Mouse (Mus musculus) kidney, adult 8-10 months (tissue): ENCODE data around the gene Gm42906.
A peak's percentile ranks its signal among the peaks of the same experiment; 100 is the strongest.

Experiments
- DNase-seq, 2 experiments: peaks; one replicate each; pipeline ENCODE4 v3.0.0; 2022

Gene Gm42906

DNA sequence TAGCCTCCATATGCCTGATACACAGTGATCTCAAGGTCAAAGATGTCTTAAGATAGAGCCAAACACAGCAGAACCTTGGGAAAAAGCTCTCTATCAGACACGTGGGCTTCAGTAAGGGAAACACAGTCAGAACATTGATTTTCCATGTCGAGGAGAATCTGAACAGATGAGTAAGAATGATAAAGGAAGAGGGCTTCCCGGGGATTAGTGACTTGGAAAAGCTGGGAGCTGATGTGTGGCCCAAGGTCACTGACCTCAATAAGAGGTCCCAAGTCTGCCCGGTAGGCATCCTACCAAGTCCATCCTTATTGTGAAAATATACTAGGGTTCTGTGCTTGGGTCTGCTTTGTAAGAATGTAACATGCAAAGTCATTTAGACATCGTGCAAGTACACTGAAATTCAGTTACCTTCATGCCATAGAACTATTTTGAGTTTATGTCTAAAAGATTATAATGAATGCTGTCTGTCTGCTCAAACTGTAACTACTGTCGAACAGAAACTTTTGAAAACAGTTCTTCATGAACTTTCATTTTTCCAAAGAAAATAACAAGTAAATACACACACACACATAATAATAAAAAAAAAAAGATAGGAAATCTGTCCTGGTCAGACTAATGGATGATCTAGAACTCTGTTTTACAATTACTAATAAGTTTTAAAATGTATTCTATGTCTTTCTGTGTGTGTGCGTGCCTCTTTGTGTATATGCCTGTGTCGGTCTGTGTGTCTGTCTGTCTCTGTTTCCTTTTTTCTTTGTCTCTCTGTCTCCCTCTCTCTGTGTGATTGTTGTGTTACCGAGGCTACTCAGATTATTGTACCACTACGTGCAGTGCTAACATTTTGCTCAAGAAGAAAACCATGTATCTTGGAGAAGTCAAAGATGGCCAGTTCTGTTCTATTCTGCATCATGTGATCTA is 322.6 kb downstream of the Gm42906 start:
- DNase-seq: peak in 1 of 2 experiments; percentile 15

DNA sequence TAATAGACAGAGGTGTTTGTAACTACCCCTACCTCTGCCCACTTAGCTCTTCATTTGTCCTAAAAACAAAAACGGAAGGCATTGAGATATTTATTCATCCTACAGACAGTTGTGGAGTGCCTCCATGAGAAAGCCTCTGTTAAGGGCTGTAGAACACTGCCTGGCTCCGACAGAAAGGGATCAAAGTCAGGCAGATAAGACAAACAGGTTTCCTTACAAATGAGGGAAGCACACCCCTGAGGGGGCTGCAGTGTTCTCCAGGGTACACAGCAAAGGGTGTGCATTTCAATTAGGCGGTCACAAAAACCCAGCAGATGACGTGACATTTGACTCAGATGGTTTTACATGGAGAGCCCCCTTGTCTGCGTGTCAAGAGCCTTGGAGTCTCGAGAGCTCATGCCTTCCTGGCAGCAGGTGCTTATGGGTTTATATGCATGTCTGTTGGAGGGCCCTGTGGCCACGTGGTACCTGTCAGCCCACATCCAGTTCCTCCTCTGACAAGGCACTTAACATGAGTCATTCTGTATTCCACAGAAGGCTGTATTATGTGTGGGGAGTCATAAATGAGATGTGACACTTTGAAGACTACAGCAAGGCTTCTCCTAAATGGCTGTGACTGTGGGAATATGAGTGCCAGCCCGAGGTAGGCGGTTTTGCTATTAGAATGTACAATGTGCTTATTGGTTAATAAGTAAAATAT is 323.5 kb downstream of the Gm42906 start:
- DNase-seq: peak; percentile 28 to 50

DNA sequence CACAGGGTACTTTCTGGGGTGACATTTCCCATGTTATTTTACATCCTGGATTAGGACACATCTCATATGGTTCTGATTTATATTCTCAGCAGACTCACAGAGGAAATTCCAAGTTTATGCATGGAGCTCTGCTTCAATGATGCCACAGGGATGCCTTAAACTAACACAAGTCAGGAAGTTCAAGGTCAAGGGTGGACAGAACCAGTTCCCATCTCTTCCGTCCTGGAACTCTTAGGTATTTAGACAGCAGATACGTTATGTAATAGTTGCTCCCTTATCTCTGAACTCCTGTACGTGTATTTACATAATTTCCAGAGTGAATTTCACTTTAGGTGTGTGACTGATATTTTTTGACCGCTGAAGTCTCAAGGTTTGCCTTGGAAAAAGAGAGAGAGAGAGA is 324.7 kb downstream of the Gm42906 start:
- DNase-seq: peak in 1 of 2 experiments; percentile 44

DNA sequence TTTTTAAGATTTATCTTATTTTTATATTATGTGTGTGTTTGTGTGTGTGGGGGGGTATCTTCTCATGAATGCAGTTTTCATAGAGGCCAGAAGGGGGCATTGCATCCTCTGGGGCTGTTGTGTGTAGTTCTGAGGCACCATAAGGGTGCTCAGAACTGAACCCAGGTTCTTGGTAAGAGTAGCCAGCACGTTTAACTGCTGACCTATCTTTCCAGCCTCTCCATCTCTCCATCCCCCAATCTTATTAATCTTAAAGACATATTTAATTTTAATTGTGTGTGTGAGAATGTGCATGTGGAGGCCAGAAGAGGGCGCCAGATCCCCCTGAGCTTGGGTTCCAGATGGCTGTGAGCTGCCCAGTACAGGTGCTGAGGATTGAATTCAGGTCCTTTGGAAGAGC is 325.7 kb downstream of the Gm42906 start:
- DNase-seq: no peak

- DNase-seq: no peak
These were observed 332.0 kb downstream of the Gm42906 start for GRCm38 (mm10) chr5:151096012-151096411.

- no peak for DNase-seq
These were observed 334.9 kb downstream of the Gm42906 start for GRCm38 (mm10) chr5:151092886-151093665.

DNA sequence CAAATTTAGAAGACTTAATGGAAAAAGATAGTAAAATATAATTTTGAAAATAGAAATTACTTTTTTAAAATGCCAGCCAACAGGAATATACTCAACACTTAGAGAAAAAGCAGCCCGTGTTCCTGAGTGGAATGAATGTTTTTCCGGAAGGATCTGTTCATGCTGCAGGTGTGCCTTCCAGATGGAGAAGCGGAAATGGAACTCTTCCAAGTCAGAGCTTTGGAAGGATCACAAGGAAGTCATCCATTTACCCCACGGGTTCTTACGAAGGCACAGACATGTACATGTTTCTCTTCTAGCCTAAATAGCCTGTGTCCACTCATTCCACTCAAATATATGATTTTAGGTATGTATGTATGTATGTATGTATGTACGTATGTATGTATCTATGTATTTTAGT is 337.0 kb downstream of the Gm42906 start:
- DNase-seq: no peak

GRCm38 (mm10) chr5:151089201-151089600 is 338.8 kb downstream of the Gm42906 start:
- no peak for DNase-seq

GRCm38 (mm10) chr5:151086425-151087202 is 341.3 kb downstream of the Gm42906 start:
- DNase-seq: peak in 1 of 2 experiments; percentile 26

DNA sequence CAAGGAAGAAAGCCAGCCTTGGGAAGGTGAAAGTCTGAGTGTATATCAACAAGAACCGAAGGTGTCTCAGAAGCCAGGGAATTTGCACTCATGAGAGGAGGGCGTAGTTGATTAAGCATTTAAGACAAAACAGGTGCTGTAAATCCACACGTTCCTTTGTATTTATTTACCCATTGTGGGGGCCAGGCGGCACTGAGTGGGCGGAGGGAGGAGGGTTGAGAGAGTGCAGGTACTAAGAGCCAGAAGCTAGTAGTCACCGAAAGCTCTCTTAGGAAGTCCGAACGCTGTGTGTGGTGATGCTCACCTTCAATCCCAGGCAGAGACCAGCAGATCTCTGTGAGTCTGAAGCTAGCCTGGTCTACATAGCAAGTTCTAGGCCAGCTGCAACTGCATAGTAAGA is 342.2 kb downstream of the Gm42906 start:
- no peak for DNase-seq

GRCm38 (mm10) chr5:151080276-151080675 is 347.7 kb downstream of the Gm42906 start:
- no peak for DNase-seq

DNA sequence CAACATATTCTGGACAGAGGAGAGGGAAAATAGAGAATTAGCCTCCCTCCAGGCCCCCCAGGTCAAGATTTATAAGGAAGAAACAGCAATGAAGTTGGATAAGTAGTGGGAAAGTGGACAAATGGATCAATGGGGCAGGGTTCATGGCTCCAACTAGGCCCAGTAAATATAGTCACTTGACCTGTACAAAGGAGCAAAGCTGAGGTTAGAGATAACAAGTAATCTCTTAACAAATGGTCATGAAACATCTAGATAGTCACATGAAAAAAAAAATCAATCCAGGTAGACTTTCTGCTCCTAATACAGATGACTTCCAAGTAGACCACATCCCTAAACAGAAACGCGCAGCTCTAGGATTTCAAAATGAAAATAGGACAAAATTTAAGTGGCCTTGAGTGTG is 350.0 kb downstream of the Gm42906 start:
- DNase-seq: no peak

DNA sequence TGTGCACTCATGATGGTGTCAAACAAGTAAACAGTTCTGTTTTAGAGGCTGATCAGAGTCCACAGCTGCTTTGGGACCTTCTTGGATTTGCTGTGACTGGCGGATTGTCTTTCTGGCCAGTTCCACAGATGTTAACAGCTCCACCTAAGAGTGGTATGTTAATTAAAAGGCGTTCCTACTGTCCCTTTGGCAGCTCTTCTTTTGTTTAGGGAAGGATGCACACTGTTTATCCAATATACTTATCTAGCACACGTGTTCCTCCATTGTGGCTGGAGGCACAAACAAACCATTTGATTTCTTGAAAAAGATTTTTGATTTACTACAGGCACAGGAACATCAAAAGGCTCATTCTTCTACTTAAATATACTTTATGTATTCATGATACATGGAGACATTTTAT is 351.0 kb downstream of the Gm42906 start:
- DNase-seq: no peak

DNA sequence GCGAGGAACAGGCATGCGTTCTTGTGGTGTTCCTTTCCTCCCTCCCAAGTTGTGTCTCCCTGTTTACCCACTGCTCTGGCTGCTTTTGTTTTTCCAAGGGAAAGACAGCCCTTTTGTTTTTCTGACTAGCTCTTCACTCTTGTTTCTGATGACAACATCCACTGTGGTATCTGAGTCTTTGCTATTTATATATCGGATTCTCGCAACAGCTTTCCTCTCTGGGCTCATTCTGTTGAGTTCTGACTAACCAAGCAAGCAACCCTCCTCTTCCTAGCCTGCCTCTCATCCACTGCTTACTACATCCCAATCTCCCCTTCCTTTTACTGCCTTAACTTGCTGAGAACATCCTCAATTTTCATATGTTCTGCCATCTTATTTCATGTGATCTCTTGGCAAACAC is 353.7 kb downstream of the Gm42906 start:
- no peak for DNase-seq

GRCm38 (mm10) chr5:151071430-151071829 is 356.5 kb downstream of the Gm42906 start:
- no peak for DNase-seq

DNA sequence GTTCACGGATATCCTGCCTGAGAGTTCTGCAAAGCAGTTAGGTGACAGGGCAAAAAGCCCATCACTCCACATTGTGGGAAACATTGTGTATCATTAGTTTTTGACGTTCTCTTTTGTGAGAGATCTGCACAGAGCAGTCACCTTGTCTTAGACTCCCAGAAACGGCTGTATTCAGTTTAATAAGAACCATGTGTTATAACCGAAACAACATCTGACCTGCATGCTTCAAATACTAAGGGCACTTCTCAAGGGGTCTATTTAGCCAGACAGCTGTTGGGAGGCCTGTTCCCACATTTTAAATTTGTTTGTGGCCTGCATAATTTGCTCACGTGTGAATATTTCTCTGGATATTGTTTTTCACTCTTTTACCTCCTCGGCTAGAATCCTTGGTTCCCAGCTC is 357.1 kb downstream of the Gm42906 start:
- no peak for DNase-seq

GRCm38 (mm10) chr5:151069569-151069968 is 358.4 kb downstream of the Gm42906 start:
- DNase-seq: no peak

GRCm38 (mm10) chr5:151066016-151066415 is 361.9 kb downstream of the Gm42906 start:
- no peak for DNase-seq

- DNase-seq: peak in 1 of 2 experiments; percentile 32
These were observed 362.7 kb downstream of the Gm42906 start for GRCm38 (mm10) chr5:151065228-151065627.

DNA sequence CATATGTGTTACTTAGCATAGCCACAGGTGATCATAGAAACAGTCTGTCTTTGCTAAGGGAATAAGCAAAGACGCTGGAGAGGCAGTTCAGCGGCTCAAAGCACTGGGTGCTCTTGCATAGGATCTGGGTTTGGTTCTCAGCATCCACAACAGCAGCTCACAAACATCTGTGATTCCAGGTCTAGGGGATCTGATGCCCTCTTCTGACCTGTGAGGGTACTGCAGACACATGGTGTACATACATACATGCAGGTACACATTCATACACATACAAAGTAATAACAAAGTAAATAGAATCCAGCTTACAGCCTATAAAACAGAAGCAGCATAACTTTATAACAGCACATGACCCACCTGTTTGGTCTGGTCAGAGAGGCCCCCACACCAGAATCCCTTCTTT is 366.0 kb downstream of the Gm42906 start:
- DNase-seq: no peak

DNA sequence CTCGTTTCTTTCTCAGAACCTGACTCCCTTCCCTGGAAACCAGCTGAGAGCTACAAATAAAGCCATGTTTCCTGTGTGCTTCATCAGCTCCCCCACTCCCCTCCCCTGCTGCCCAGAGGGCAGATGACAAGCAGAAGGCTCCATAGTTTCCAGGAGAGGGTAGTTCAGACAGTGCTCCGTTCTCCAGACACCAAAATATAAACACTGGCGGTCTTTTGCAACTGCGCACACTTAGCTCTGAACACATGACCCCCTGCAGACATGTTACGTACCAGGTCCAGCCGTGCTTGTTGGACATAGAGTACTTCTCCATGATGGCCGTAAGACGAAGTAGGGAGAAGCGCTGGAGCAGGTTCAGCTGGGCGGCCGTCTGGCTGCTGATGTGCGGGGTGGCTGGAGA is 367.5 kb downstream of the Gm42906 start:
- DNase-seq: no peak

GRCm38 (mm10) chr5:151059772-151060171 is 368.2 kb downstream of the Gm42906 start:
- DNase-seq: no peak
